Mouse (Mus musculus) heart, adult 2 months (tissue): ENCODE results near the gene Col15a1.

ENCODE experiments used
- CTCF ChIP-seq: fragments of 200-600 bp; IDR thresholded peaks from 2 replicates; pipeline ENCODE4 v1.8.1; 2022; ENCODE audit warnings: antibody characterized with exemption, mild to moderate bottlenecking, moderate library complexity
- EP300 ChIP-seq: fragments of 200-500 bp; IDR thresholded peaks from 2 replicates; pipeline ENCODE4 v1.6.1; 2011; ENCODE audit warnings: low read depth, low read length, control low read depth; ENCODE audit not compliant: insufficient read depth

GRCm38 (mm10) chr4:47291013-47291412, 83.1 kb downstream of the Col15a1 start:
- TF ChIP-seq EP300 (no peak), CTCF (peak; percentile 9; the same call in 1 of the 2 replicates)
